9 mouse cellular contexts compared by ENCODE assay signal in genomic region chr5:147925935-147926604, GRCm38 (mm10). TPM values are rescaled to one million over a fixed set of nuclear protein-coding genes. Genes with fewer than 3 reads are reported as not detected.
DNase-seq lines count a peak whose midpoint lies in the region; ATAC-seq lines count a peak whose summit lies in the region.
"Had no signal": no experiment of that assay in that cellular context is flagged by ENCODE, and none has a peak within 500 bp of the region (broad histone marks: within the 10 kb centered on the region; RNA-seq: fewer than 3 reads in every experiment).

No protein-coding gene starts in this region.

- no peaks in the 10 kb centered on the region for H3K9me3 ChIP-seq in kidney, embryonic 16.5 days (ENCODE audit: low read length)
- H3K9me3 ChIP-seq: limb, embryonic 13.5 days had no signal

- no peaks in the 10 kb centered on the region for H3K27me3 ChIP-seq in kidney, embryonic 16.5 days (ENCODE audit: insufficient read depth, low read length)
- H3K27me3 ChIP-seq: limb, embryonic 13.5 days had no signal

- no peaks in the 10 kb centered on the region for H3K36me3 ChIP-seq in kidney, embryonic 16.5 days (ENCODE audit: insufficient read depth, low read length)
- H3K36me3 ChIP-seq: limb, embryonic 13.5 days had no signal

- H3K27ac ChIP-seq in kidney, embryonic 16.5 days (ENCODE audit: low read length): no peak overlapping the region
- H3K27ac ChIP-seq: limb, embryonic 13.5 days had no signal

- WGBS in kidney, embryonic 16.5 days: 72% methylated on average over 15 of the region's 15 CpGs

- no peak for ATAC-seq in kidney, embryonic 16.5 days (ENCODE audit: low FRiP score, low TSS enrichment)

- peak; percentile 11 for DNase-seq in kidney, adult 11 months
- DNase-seq in R1 (ENCODE audit: low read depth, low spot score): peak; percentile 73
- peak; percentile 36 for DNase-seq in embryo, embryonic 10.5 days (ENCODE audit: low spot score)
- peak; percentile 7 for DNase-seq in lung, postnatal 25 days (ENCODE audit: low spot score)
- DNase-seq in urinary bladder, postnatal 25 days (ENCODE audit: low spot score): no peak
- DNase-seq in gastrocnemius, adult 18-20 months (ENCODE audit: low spot score): no peak
- DNase-seq in adipocyte (ENCODE audit: low spot score): no peak

- H3K4me3 ChIP-seq in kidney, embryonic 16.5 days (ENCODE audit: low read length): no peak overlapping the region
- H3K4me3 ChIP-seq: limb, embryonic 13.5 days had no signal

- H3K4me1 ChIP-seq in kidney, embryonic 16.5 days (ENCODE audit: insufficient read depth, low read length): no peaks in the 10 kb centered on the region
- H3K4me1 ChIP-seq: limb, embryonic 13.5 days had no signal

- no peak overlapping the region for H3K4me2 ChIP-seq in kidney, embryonic 16.5 days (replicated peaks; ENCODE audit: low read depth, low read length)
- H3K4me2 ChIP-seq: limb, embryonic 13.5 days had no signal

- H3K9ac ChIP-seq in kidney, embryonic 16.5 days (replicated peaks; ENCODE audit: low read length): no peak overlapping the region
- H3K9ac ChIP-seq: limb, embryonic 13.5 days had no signal

RNA-seq across cellular contexts. Expression of gene Mtus2, which starts 31.1 kb away (rescaled TPM):
- polyA plus RNA-seq in kidney, embryonic 16.5 days (2015; fragmentation: Nextera tagmentation; extraction: Ambion mirVana): 1.9 and 2.7 TPM in 2 replicates
- total RNA-seq in gastrocnemius, adult 18-20 months (2021): under 1 TPM in 1 of 2 experiments, not detected in 1; 0.09 TPM

RNA-seq across cellular contexts. Expression of gene Slc46a3, which starts 31.5 kb away (rescaled TPM):
- polyA plus RNA-seq in kidney, embryonic 16.5 days (2015; fragmentation: Nextera tagmentation; extraction: Ambion mirVana): 2.5 and 2.7 TPM in 2 replicates
- 10 to 100 TPM; 10.3 to 10.8 TPM for total RNA-seq in gastrocnemius, adult 18-20 months (2021)

Comparison
In these comparisons a context has a peak if more than half of its experiments do, and no peak if none do; other contexts are left out.
1. DNase-seq: peak in kidney, adult 11 months (single experiment), R1 (single experiment), embryo, embryonic 10.5 days (single experiment) and lung, postnatal 25 days (single experiment); none in urinary bladder, postnatal 25 days (single experiment), gastrocnemius, adult 18-20 months (single experiment) and adipocyte (single experiment).